Mouse (Mus musculus): ENCODE results near the gene Ing4. TPM values are rescaled to one million over a fixed set of nuclear protein-coding genes. Genes with fewer than 3 reads are reported as not detected.
"Not testable (repeated sequence)": the region's sequence is repeated elsewhere in the genome, so short reads cannot be mapped to it uniquely, and the experiment has no call there.

Gene Ing4
- polyA plus RNA-seq, 1 experiment from 2014 or later, result 78.2 TPM

DNA sequence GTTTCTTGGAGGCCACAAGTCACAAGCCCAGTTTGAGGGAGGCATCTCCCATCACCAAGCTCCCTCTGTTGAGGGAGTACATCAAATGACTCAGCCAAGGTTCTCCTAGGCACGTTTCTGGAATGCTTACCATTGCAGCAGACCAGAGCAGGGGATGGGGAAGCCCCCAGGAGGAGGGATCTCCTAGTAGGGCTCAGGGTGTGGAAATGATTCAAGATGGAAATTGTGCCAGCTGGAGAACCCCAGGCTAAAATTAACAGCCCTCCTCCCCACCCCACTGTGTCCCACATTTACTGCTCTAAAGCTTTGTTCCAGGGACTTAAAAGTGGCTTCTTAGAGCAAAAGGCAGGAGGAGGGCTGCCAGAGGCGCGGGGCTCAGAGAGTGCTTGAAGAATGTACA lies 34.5 kb upstream of the Ing4 start:
- Histone ChIP-seq H3K36me3 (no peaks in the 10 kb centered on the region), H3K9ac (no peak overlapping the region), H3K9me3 (no peaks in the 10 kb centered on the region), H3K4me2 (no peak overlapping the region), H3K4me1 (peaks cover 27% of the 10 kb centered on the region), H3K27me3 (replicated peaks) (peaks cover 46% of the 10 kb centered on the region), H3K27ac (replicated peaks) (no peak overlapping the region), H3K4me3 (no peak overlapping the region)
- no peak for ATAC-seq (ENCODE audit: extremely low read depth, insufficient number of reproducible peaks, low FRiP score, low TSS enrichment)
- WGBS, result 43% methylated on average over 3 of the region's 3 CpGs

DNA sequence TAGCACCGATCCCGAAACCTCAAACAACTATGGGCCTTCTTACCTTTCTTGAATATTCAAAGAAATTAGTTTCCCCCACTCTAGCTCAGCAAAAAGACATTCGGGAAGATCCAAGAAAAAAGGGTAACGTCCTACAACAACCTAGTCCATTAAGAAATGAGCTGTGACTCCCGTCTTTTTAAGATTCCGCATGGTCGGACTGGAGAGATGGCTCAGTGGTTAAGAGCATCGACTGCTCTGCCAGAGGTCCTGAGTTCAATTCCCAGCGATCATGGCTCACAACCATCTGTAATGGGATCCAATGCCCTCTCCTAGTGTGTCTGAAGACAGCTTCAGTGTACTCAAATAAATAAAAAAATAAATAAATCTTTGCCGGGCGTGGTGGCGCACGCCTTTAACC lies 31.5 kb upstream of the Ing4 start:
- ATAC-seq (ENCODE audit: extremely low read depth, insufficient number of reproducible peaks, low FRiP score, low TSS enrichment), result no peak
- peak overlapping the region; percentile 79 for H3K4me2 ChIP-seq
- H3K9ac ChIP-seq, result peak overlapping the region; percentile 98
- peaks cover 16% of the 10 kb centered on the region for H3K27me3 ChIP-seq (replicated peaks)
- peak overlapping the region; percentile 99 for H3K27ac ChIP-seq (replicated peaks)
- peaks cover 22% of the 10 kb centered on the region for H3K36me3 ChIP-seq
- WGBS, result 41% methylated on average over 13 of the region's 13 CpGs
- H3K9me3 ChIP-seq, result no peaks in the 10 kb centered on the region
- H3K4me3 ChIP-seq, result peak overlapping the region; percentile 83
- peaks cover 46% of the 10 kb centered on the region for H3K4me1 ChIP-seq

DNA sequence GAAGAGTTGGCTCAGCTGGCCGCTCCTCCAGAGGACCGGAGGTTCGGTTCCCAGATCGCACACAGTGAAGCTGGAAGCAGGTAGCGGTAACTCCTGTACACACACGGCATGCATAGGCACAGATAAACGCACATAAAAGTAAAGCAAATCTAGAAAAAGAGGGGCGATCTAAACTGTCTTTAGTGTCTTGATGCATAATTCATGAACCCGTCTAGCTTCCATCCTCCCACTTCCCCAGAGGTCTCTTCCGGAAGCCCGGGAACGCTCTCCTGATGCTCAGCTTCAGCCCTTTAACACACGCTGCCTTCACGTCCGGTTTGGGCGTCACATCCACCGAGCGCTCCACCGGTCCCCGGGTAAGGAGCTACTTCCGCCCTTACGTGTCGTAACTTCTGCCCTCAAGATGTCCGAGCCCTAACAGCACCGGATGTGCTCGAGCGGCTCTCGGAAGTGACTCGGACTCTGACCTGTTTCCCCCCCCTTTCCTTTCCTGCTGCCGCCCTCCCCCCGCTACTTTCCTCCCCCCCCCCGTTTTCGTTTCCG lies 30.9 kb upstream of the Ing4 start:
- Histone ChIP-seq H3K27ac (replicated peaks) (peak overlapping the region; percentile 99), H3K36me3 (peaks cover 28% of the 10 kb centered on the region), H3K9ac (peak overlapping the region; percentile 98), H3K4me3 (peak overlapping the region; percentile 83), H3K27me3 (replicated peaks) (peaks cover 10% of the 10 kb centered on the region), H3K9me3 (no peaks in the 10 kb centered on the region), H3K4me1 (peaks cover 42% of the 10 kb centered on the region), H3K4me2 (peak overlapping the region; percentile 79)
- WGBS, result under 1% methylated on average over 32 of the region's 34 CpGs
- peak; percentile 90 for ATAC-seq (ENCODE audit: extremely low read depth, insufficient number of reproducible peaks, low FRiP score, low TSS enrichment)

DNA sequence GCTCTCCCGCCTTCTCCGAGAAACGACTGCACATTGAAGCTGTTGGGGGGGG lies 30.6 kb upstream of the Ing4 start, which contains the start of gene Zfp384:
Gene Zfp384, plus strand, starts transcription at position 17 of the 52 bp plus-strand sequence.
- Histone ChIP-seq H3K27ac (replicated peaks) (peak within 1 kb of the TSS; percentile 99), H3K36me3 (peaks cover 31% of the 10 kb centered on the region)

DNA sequence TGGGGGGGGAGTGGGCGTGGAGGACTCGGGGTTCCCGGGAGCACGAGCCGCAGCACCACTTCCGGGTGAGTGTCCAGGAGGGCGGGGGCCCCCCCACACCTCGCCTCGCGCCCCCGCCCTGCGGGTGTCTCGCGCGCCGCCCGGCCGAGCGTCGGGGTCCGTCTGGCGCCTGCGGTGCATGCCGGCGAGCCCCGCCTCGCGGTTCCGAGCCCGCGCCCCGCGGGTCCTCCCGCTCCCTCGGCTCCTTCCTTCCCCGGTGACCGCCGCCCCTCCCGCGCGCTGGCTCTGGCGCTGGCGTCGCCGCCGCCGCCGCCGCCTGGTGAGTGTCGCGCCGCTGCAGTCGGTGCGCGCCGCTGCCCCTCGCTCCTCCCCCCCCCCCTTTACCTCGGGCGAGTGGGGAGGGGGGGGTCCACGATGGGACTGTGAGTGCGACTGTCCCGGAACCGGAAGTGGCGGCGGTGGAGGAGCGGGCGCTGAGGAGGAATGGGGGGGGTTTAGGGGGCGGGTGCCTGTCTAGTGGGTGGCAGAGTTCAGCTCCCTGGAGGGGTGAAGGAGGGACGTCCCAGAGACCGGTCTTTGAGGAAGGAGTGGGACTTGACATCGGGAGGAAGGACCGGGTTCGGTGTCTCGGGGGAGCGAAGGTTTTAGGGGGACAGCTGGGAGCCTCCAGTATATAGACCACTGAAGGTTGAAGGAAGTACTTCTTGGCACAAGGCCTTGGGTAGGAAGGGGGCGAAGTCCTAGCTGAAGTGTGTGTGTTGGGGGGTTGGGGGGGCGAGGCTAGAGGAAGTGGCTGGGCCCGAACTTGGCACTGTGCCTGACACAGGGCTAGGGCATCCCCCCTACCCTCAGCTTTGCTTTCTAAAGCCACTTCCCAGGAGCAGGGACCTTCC lies 30.1 kb upstream of the Ing4 start:
- WGBS, result under 1% methylated on average over 60 of the region's 78 CpGs
- Histone ChIP-seq H3K9me3 (no peaks in the 10 kb centered on the region), H3K9ac (peak overlapping the region; percentile 98), H3K27me3 (replicated peaks) (0 out of 2 replicates have a peak, but pooled peaks cover 4% of the 10 kb centered on the region), H3K4me2 (peak overlapping the region; percentile 79), H3K4me1 (peaks cover 35% of the 10 kb centered on the region), H3K27ac (replicated peaks) (peak overlapping the region; percentile 99), H3K4me3 (peak overlapping the region; percentile 83), H3K36me3 (peaks cover 36% of the 10 kb centered on the region)
- peak; percentile 84 for ATAC-seq (ENCODE audit: extremely low read depth, insufficient number of reproducible peaks, low FRiP score, low TSS enrichment)

More for the DNA sequence above, 30.6 kb upstream of the Ing4 start, which contains the start of gene Zfp384:
- Histone ChIP-seq H3K4me2 (peak within 1 kb of the TSS; percentile 79), H3K9me3 (no peaks in the 10 kb centered on the region), H3K9ac (peak within 1 kb of the TSS; percentile 98), H3K4me3 (peak within 1 kb of the TSS; percentile 83), H3K4me1 (peaks cover 39% of the 10 kb centered on the region), H3K27me3 (replicated peaks) (0 out of 2 replicates have a peak, but pooled peaks cover 8% of the 10 kb centered on the region)
- ATAC-seq (ENCODE audit: extremely low read depth, insufficient number of reproducible peaks, low FRiP score, low TSS enrichment), result no peak
- 0% methylated on average over 3 of the region's 3 CpGs for WGBS

DNA sequence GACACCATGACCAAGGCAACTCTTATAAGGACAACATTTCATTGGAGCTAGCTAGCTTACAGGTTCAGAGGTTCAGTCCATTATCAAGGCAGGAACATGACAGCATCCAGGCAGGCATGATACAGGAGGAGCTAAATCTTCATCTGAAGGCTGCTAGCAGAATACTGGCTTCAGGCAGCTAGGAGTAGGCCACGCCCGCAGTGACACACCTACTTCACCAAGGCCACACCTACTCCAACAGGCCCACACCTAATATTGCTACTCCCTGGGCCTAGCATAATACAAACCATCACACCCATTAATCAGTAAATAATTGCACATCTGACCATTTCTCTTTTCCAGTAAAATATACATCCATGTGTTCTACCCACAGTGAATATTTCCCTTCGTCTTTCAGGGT lies 21.9 kb upstream of the Ing4 start:
- Histone ChIP-seq H3K4me1 (no peaks in the 10 kb centered on the region), H3K27ac (replicated peaks) (no peak overlapping the region), H3K27me3 (replicated peaks) (no peaks in the 10 kb centered on the region), H3K36me3 (peaks cover 92% of the 10 kb centered on the region), H3K9ac (no peak overlapping the region), H3K4me3 (no peak overlapping the region), H3K9me3 (no peaks in the 10 kb centered on the region), H3K4me2 (no peak overlapping the region)
- WGBS, result 89% methylated on average over 3 of the region's 3 CpGs
- ATAC-seq (ENCODE audit: extremely low read depth, insufficient number of reproducible peaks, low FRiP score, low TSS enrichment), result no peak

DNA sequence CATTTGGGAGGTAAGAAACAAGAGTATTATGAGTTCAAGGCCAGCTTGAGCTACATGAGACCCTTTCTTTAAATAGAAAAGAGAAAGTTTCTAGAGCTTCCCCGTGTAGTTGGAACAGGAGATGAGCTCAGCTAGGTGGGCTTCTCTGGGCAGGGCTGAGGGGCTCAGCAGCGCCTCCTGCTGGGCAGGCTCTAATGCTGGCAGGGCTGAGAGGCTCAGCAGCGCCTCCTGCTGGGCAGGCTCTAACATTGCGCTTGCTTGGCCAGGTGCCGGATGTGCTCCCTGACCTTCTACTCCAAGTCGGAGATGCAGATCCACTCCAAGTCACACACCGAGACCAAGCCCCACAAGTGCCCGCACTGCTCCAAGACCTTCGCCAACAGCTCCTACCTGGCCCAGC lies 9.0 kb upstream of the Ing4 start:
- H3K27ac ChIP-seq (replicated peaks); H3K4me3 ChIP-seq; H3K4me1 ChIP-seq; H3K27me3 ChIP-seq (replicated peaks); H3K4me2 ChIP-seq; H3K9ac ChIP-seq; ATAC-seq (ENCODE audit: extremely low read depth, insufficient number of reproducible peaks, low FRiP score, low TSS enrichment); H3K9me3 ChIP-seq: not testable (repeated sequence)
- peaks cover 87% of the 10 kb centered on the region for H3K36me3 ChIP-seq
- WGBS, result 37% methylated on average over 7 of the region's 9 CpGs

DNA sequence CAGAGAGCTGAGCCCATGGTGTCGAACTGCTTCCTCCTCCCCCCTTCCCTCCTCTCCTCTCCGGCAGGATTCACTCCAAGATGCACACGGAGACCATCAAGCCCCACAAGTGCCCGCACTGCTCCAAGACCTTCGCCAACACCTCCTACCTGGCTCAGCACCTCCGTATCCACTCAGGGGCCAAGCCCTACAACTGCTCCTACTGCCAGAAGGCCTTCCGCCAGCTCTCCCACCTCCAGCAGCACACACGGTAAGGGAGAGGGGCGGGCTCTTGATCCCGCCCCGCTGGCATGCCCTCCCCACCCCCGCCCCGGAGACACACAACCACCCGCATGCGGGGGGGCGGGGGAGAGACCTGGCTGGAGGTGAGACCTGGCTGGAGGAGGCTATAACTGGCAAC lies 8.0 kb upstream of the Ing4 start:
- no peak overlapping the region for H3K4me2 ChIP-seq
- WGBS, result 80% methylated on average over 16 of the region's 16 CpGs
- no peak overlapping the region for H3K27ac ChIP-seq (replicated peaks)
- H3K36me3 ChIP-seq, result peaks cover 87% of the 10 kb centered on the region
- no peaks in the 10 kb centered on the region for H3K9me3 ChIP-seq
- H3K4me3 ChIP-seq, result no peak overlapping the region
- H3K9ac ChIP-seq, result no peak overlapping the region
- H3K27me3 ChIP-seq (replicated peaks), result no peaks in the 10 kb centered on the region
- ATAC-seq (ENCODE audit: extremely low read depth, insufficient number of reproducible peaks, low FRiP score, low TSS enrichment), result no peak
- no peaks in the 10 kb centered on the region for H3K4me1 ChIP-seq

DNA sequence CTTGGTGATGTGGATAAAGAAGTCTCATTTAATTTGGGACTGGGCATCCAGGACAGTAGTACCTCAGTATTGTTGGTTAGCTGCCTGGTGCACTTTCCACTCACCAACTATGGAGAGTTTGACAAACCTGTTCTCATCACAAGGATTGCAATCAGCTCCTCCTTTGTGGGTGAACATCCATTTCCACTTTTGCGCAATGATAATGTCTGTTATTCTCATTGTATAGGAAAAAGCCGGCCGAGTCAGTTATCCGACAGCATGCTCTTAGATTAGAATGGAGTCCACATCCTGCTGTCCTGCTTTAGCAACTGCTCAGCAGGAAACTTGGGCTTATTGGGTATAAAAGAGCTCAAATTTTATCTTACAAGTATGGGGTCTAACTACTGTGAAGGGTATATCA lies 894 bp upstream of the Ing4 start:
- peaks cover 52% of the 10 kb centered on the region for H3K36me3 ChIP-seq
- H3K4me2 ChIP-seq, result peak overlapping the region; percentile 87
- no peaks in the 10 kb centered on the region for H3K27me3 ChIP-seq (replicated peaks)
- peak overlapping the region; percentile 63; the same call in 1 of the 2 replicates for H3K9ac ChIP-seq
- H3K4me3 ChIP-seq, result peak overlapping the region; percentile 82
- H3K9me3 ChIP-seq, result no peaks in the 10 kb centered on the region
- peak overlapping the region; percentile 67 for H3K27ac ChIP-seq (replicated peaks)
- WGBS, result 85% methylated on average over 4 of the region's 4 CpGs
- H3K4me1 ChIP-seq, result peaks cover 15% of the 10 kb centered on the region
- ATAC-seq (ENCODE audit: extremely low read depth, insufficient number of reproducible peaks, low FRiP score, low TSS enrichment), result no peak

DNA sequence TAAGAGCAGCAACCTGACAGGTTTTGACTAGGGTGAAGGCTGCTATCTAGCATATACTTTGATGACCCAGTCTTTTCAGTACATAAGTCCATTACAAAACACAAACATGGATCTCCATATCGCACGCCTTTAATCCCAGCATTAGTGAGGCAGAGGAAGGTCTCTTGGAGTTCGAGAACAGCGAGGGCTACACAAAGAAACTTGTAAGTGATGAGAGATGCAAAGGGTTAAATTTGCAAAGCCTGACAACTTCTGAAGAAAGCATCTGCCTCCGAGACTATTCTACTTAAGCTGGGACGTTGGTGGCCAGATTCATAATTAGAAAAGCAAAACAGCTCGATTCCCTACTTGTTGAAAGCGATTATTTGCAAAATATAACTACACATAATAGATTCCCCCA lies 429 bp upstream of the Ing4 start:
- peaks cover 15% of the 10 kb centered on the region for H3K4me1 ChIP-seq
- peak overlapping the region; percentile 67 for H3K27ac ChIP-seq (replicated peaks)
- peak overlapping the region; percentile 82 for H3K4me3 ChIP-seq
- H3K36me3 ChIP-seq, result peaks cover 52% of the 10 kb centered on the region
- 5% methylated on average over 8 of the region's 8 CpGs for WGBS
- H3K9ac ChIP-seq, result peak overlapping the region; percentile 63
- H3K9me3 ChIP-seq, result no peaks in the 10 kb centered on the region
- no peaks in the 10 kb centered on the region for H3K27me3 ChIP-seq (replicated peaks)
- peak overlapping the region; percentile 87 for H3K4me2 ChIP-seq
- no peak for ATAC-seq (ENCODE audit: extremely low read depth, insufficient number of reproducible peaks, low FRiP score, low TSS enrichment)

DNA sequence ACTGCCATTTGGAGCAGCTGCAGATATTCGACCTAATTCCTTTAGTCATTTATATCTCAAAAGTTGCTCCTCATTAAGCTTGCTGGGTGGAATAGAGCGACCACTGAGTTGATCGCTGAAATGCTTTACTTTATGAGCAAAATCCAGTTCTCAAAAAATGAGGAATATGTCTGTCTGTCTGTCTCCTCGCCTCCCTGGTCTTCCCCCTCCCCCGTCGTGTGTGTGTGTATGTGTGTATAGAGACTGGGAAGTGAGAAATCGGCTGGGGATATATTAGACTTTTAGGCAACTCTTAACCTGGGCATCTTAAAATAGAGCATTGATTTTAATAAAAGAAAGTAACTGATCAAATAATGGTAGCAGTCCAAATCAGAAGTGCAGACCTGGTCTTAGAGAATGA lies 661 bp downstream of the Ing4 start:
- H3K9ac ChIP-seq, result peak overlapping the region; percentile 85
- H3K36me3 ChIP-seq, result peaks cover 51% of the 10 kb centered on the region
- H3K9me3 ChIP-seq, result no peaks in the 10 kb centered on the region
- ATAC-seq (ENCODE audit: extremely low read depth, insufficient number of reproducible peaks, low FRiP score, low TSS enrichment), result no peak
- 14% methylated on average over 7 of the region's 7 CpGs for WGBS
- H3K27me3 ChIP-seq (replicated peaks), result no peaks in the 10 kb centered on the region
- H3K4me1 ChIP-seq, result peaks cover 15% of the 10 kb centered on the region
- peak overlapping the region; percentile 82 for H3K4me3 ChIP-seq
- H3K4me2 ChIP-seq, result peak overlapping the region; percentile 87
- peak overlapping the region; percentile 72 for H3K27ac ChIP-seq (replicated peaks)

DNA sequence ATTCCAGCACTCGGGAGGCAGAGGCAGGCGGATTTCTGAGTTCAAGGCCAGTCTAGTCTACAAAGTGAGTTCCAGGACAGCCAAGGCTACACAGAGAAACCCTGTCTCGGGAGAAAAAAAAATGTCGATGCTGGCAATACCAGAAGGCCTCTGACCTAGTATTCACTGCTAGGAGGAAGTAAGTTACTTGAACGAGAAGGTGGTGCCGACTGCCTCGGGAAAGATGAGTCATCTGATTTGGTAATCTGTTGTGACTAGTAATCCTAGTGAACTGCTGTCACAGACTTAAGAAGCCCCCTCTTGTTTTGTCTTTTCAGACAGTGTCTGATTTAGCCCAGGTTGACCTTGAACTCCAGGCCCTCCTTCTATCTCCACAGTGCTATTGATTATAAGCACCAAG lies 1.5 kb downstream of the Ing4 start:
- H3K36me3 ChIP-seq, result peaks cover 50% of the 10 kb centered on the region
- H3K27me3 ChIP-seq (replicated peaks), result no peaks in the 10 kb centered on the region
- H3K4me3 ChIP-seq, result no peak overlapping the region
- no peak overlapping the region for H3K27ac ChIP-seq (replicated peaks)
- no peaks in the 10 kb centered on the region for H3K9me3 ChIP-seq
- H3K4me1 ChIP-seq, result peaks cover 15% of the 10 kb centered on the region
- 73% methylated on average over 7 of the region's 7 CpGs for WGBS
- no peak for ATAC-seq (ENCODE audit: extremely low read depth, insufficient number of reproducible peaks, low FRiP score, low TSS enrichment)
- no peak overlapping the region for H3K9ac ChIP-seq
- no peak overlapping the region for H3K4me2 ChIP-seq

Measured in heart, embryonic 13.5 days (tissue).